Mouse (Mus musculus) cerebellum, adult 18-20 months (tissue): ENCODE measurements around the gene Nudt19.
"Not testable (repeated sequence)": the region's sequence is repeated elsewhere in the genome, so short reads cannot be mapped to it uniquely, and the experiment has no call there.

Experiments used
- DNase-seq, 2 experiments: peaks; one replicate each; pipeline ENCODE4 v3.0.0; 2021

Gene Nudt19

GRCm38 (mm10) chr7:35564872-35565271 lies 8.8 kb upstream of the Nudt19 start:
- DNase-seq, result not testable (repeated sequence)

GRCm38 (mm10) chr7:35564067-35564865 lies 8.2 kb upstream of the Nudt19 start:
- no peak for DNase-seq

GRCm38 (mm10) chr7:35563071-35563470 lies 7.0 kb upstream of the Nudt19 start:
- no peak for DNase-seq

GRCm38 (mm10) chr7:35559838-35560237 lies 3.7 kb upstream of the Nudt19 start:
- no peak for DNase-seq

- DNase-seq, result no peak
Measured at GRCm38 (mm10) chr7:35558681-35559080, 2.6 kb upstream of the Nudt19 start.

- DNase-seq, result no peak
Measured at GRCm38 (mm10) chr7:35557577-35557976, 1.5 kb upstream of the Nudt19 start.

GRCm38 (mm10) chr7:35556905-35557304 lies 801 bp upstream of the Nudt19 start:
- DNase-seq, result no peak

GRCm38 (mm10) chr7:35555224-35556204 lies 590 bp downstream of the Nudt19 start:
- peak; percentile 81 to 88 for DNase-seq

GRCm38 (mm10) chr7:35554605-35555175 lies 1.4 kb downstream of the Nudt19 start:
- peak; percentile 52 to 62 for DNase-seq

GRCm38 (mm10) chr7:35553751-35554604 lies 2.1 kb downstream of the Nudt19 start:
- DNase-seq, result peak; percentile 46 to 51

GRCm38 (mm10) chr7:35545881-35546280 lies 10.2 kb downstream of the Nudt19 start:
- DNase-seq, result peak; percentile 56 to 57

- no peak for DNase-seq
Measured at GRCm38 (mm10) chr7:35537562-35537961, 18.5 kb downstream of the Nudt19 start, which contains the start of gene Tdrd12. TSS of gene Tdrd12 (minus strand) at chr7:35537745.

- no peak for DNase-seq
Measured at GRCm38 (mm10) chr7:35535750-35536512, 20.2 kb downstream of the Nudt19 start.

- DNase-seq, result not testable (repeated sequence)
Measured at GRCm38 (mm10) chr7:35530544-35530943, 25.6 kb downstream of the Nudt19 start.

- DNase-seq, result no peak
Measured at GRCm38 (mm10) chr7:35530026-35530425, 26.1 kb downstream of the Nudt19 start.

GRCm38 (mm10) chr7:35526795-35527194 lies 29.3 kb downstream of the Nudt19 start:
- DNase-seq, result no peak

- DNase-seq, result no peak
Measured at GRCm38 (mm10) chr7:35501995-35502394, 54.1 kb downstream of the Nudt19 start.

GRCm38 (mm10) chr7:35497516-35497915 lies 58.6 kb downstream of the Nudt19 start:
- no peak for DNase-seq
